Mouse (Mus musculus) cortical plate, adult 2 months (tissue): ENCODE results near the gene Isl2.

ENCODE experiments used
- CTCF ChIP-seq: fragments of 200-500 bp; IDR thresholded peaks from 2 replicates; pipeline ENCODE4 v1.5.1; 2011; ENCODE audit warnings: mild to moderate bottlenecking, control low read depth, low read length; ENCODE audit not compliant: insufficient read depth; ENCODE audit errors: extremely low read depth
- POLR2A ChIP-seq: fragments of 200-500 bp; IDR thresholded peaks from 2 replicates; pipeline ENCODE4 v1.6.1; 2011; ENCODE audit warnings: mild to moderate bottlenecking, low read length, control low read depth; ENCODE audit not compliant: insufficient read depth; ENCODE audit errors: extremely low read depth

DNA sequence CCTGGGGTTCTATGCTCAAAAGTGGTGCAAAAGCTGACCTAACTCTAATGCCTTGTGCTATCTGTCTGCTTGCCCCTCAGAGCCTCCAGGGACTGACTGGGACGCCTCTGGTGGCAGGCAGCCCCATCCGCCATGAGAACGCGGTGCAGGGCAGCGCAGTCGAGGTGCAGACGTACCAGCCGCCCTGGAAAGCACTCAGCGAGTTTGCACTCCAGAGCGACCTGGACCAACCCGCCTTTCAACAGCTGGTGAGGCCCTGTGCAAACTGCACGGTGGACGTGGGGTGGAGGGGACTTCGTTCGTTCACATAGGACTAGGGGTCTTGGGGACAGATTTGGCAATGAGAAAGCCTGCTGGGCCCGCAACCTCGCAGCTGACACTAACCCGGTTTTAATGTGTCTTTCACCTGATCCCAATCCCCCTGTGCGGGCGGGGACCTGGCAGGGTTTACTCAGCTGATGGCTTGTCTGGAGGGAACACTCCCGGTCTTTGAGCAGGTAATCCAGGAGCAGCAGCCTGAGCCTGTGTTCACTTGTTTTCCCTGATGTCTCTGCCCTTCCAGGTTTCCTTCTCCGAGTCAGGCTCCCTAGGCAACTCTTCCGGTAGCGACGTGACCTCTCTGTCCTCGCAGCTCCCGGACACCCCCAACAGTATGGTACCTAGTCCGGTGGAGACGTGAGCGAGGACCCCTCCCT lies 6.5 kb downstream of the Isl2 start:
- TF ChIP-seq CTCF (no peak), POLR2A (no peak)
